Mouse (Mus musculus) adrenal gland, postnatal 10 days (tissue): ENCODE measurements around the gene Gm11084. TPM values are rescaled to one million over a fixed set of nuclear protein-coding genes. Genes with fewer than 3 reads are reported as not detected.
"Not testable (repeated sequence)": the region's sequence is repeated elsewhere in the genome, so short reads cannot be mapped to it uniquely, and the experiment has no call there.

Source experiments
- DNase-seq: peaks from one replicate; pipeline ENCODE4 v3.0.0; 2021; ENCODE audit warnings: mixed read lengths
- total RNA-seq, 2 experiments: library from RNA; stranded (reverse); gene quantifications; 2 replicates each; pipeline ENCODE4 v1.2.3; 2021

Gene Gm11084
- total RNA-seq, 2 experiments from 2014 or later, result not detected

- no peak for DNase-seq
Observed at GRCm38 (mm10) chr2:72994165-72994564, 7.6 kb upstream of the Gm11084 start.

GRCm38 (mm10) chr2:72992497-72992896 lies 6.0 kb upstream of the Gm11084 start:
- DNase-seq, result no peak

GRCm38 (mm10) chr2:72988945-72989344 lies 2.4 kb upstream of the Gm11084 start:
- DNase-seq, result not testable (repeated sequence)

- DNase-seq, result no peak
Observed at GRCm38 (mm10) chr2:72985516-72985915, 1.0 kb downstream of the Gm11084 start.

- DNase-seq, result no peak
Observed at GRCm38 (mm10) chr2:72984806-72985205, 1.7 kb downstream of the Gm11084 start.

- DNase-seq, result no peak
Observed at GRCm38 (mm10) chr2:72983211-72983610, 3.3 kb downstream of the Gm11084 start.

- DNase-seq, result no peak
Observed at GRCm38 (mm10) chr2:72982110-72982785, 4.3 kb downstream of the Gm11084 start.

GRCm38 (mm10) chr2:72981441-72982109 lies 4.9 kb downstream of the Gm11084 start:
- DNase-seq, result no peak

- DNase-seq, result no peak
Observed at GRCm38 (mm10) chr2:72981075-72981420, 5.5 kb downstream of the Gm11084 start.

- DNase-seq, result peak; percentile 98
Observed at GRCm38 (mm10) chr2:72980337-72981074, 6.0 kb downstream of the Gm11084 start, which contains the start of gene Sp3. Sp3 (minus strand) TSS chr2:72980446.

GRCm38 (mm10) chr2:72979659-72980071 lies 6.9 kb downstream of the Gm11084 start:
- peak; percentile 93 for DNase-seq

GRCm38 (mm10) chr2:72978901-72979658 lies 7.4 kb downstream of the Gm11084 start:
- DNase-seq, result peak; percentile 93

GRCm38 (mm10) chr2:72978473-72978872 lies 8.0 kb downstream of the Gm11084 start:
- DNase-seq, result no peak

GRCm38 (mm10) chr2:72977272-72977671 lies 9.2 kb downstream of the Gm11084 start:
- no peak for DNase-seq

GRCm38 (mm10) chr2:72976036-72976435 lies 10.5 kb downstream of the Gm11084 start:
- no peak for DNase-seq

- DNase-seq, result no peak
Observed at GRCm38 (mm10) chr2:72970831-72971230, 15.7 kb downstream of the Gm11084 start.

GRCm38 (mm10) chr2:72970302-72970701 lies 16.2 kb downstream of the Gm11084 start:
- peak; percentile 22 for DNase-seq

- DNase-seq, result no peak
Observed at GRCm38 (mm10) chr2:72968536-72968935, 18.0 kb downstream of the Gm11084 start.

- no peak for DNase-seq
Observed at GRCm38 (mm10) chr2:72965450-72965849, 21.1 kb downstream of the Gm11084 start.

- no peak for DNase-seq
Observed at GRCm38 (mm10) chr2:72956415-72956814, 30.1 kb downstream of the Gm11084 start.

GRCm38 (mm10) chr2:72952979-72953378 lies 33.5 kb downstream of the Gm11084 start:
- DNase-seq, result no peak

GRCm38 (mm10) chr2:72935937-72936336 lies 50.6 kb downstream of the Gm11084 start:
- no peak for DNase-seq
